Mouse (Mus musculus) forebrain, embryonic 14.5 days (tissue): Measurements from ENCODE around the gene Vsig8. TPM values are rescaled to one million over a fixed set of nuclear protein-coding genes. Genes with fewer than 3 reads are reported as not detected.
A peak's percentile ranks its signal among the peaks of the same experiment; 100 is the strongest.

Experiments
- ATAC-seq: fragments of 200-750 bp; cut with Nextera tagmentation; 2 replicates; pipeline ENCODE4 v1.8.0; 2017; ENCODE audit warnings: mild to moderate bottlenecking, moderate library complexity
- DNase-seq: peaks from one replicate; pipeline ENCODE4 v3.0.0-alpha.2; 2015; ENCODE audit warnings: low spot score
- H3K27ac ChIP-seq: fragments of 300-500 bp; sonication (generic); 2 replicates; pipeline ENCODE4 v1.5.1; 2014; ENCODE audit warnings: low read depth, mild to moderate bottlenecking, control low read depth, low read length, moderate library complexity
- H3K27me3 ChIP-seq: fragments of 300-500 bp; sonication (generic); replicated peaks from 2 replicates; pipeline ENCODE4 v1.6.1; 2014; ENCODE audit warnings: low read length, control low read depth, mixed read lengths; ENCODE audit not compliant: control insufficient read depth, insufficient read depth
- H3K36me3 ChIP-seq: fragments of 300-500 bp; sonication (generic); 2 replicates; pipeline ENCODE4 v1.6.1; 2014; ENCODE audit warnings: low read length, control low read depth; ENCODE audit not compliant: control insufficient read depth, insufficient read depth
- H3K4me1 ChIP-seq: fragments of 300-500 bp; sonication (generic); 2 replicates; pipeline ENCODE4 v1.6.1; 2014; ENCODE audit warnings: antibody characterized with exemption, low read length, control low read depth; ENCODE audit not compliant: control insufficient read depth, insufficient read depth
- H3K4me2 ChIP-seq: fragments of 300-500 bp; sonication (generic); 2 replicates; pipeline ENCODE4 v1.6.1; 2014; ENCODE audit warnings: mild to moderate bottlenecking, control low read depth, low read length
- H3K4me3 ChIP-seq: fragments of 300-500 bp; sonication (generic); 2 replicates; pipeline ENCODE4 v1.5.1; 2014; ENCODE audit warnings: low read depth, low read length, control low read depth
- H3K9ac ChIP-seq: fragments of 300-500 bp; sonication (generic); 2 replicates; pipeline ENCODE4 v1.6.1; 2014; ENCODE audit warnings: mild to moderate bottlenecking, low read length, control low read depth, moderate library complexity
- H3K9me3 ChIP-seq: fragments of 300-500 bp; sonication (generic); replicated peaks from 2 replicates; pipeline ENCODE4 v1.6.1; 2016; ENCODE audit warnings: low read length, control low read depth, mixed read lengths; ENCODE audit not compliant: control insufficient read depth
- WGBS: fragments of 180-500 bp; shearing (Covaris S2); extraction: QIAGEN DNeasy Blood & Tissue Kit; methylation state at CpG from one replicate; pipeline ENCODE4 v1.1.7; 2014; 5-methylcytosine and 5-hydroxymethylcytosine counted together
- polyA plus RNA-seq: library from polyadenylated mRNA; unstranded; fragments of >200 nt; fragmentation: Nextera tagmentation; extraction: Ambion mirVana; gene quantifications from 2 replicates; pipeline ENCODE4 v1.2.1, GENCODE M21; 2014

Vsig8 gene
- polyA plus RNA-seq, 1 experiment from 2014 or later = 0.11 TPM

DNA sequence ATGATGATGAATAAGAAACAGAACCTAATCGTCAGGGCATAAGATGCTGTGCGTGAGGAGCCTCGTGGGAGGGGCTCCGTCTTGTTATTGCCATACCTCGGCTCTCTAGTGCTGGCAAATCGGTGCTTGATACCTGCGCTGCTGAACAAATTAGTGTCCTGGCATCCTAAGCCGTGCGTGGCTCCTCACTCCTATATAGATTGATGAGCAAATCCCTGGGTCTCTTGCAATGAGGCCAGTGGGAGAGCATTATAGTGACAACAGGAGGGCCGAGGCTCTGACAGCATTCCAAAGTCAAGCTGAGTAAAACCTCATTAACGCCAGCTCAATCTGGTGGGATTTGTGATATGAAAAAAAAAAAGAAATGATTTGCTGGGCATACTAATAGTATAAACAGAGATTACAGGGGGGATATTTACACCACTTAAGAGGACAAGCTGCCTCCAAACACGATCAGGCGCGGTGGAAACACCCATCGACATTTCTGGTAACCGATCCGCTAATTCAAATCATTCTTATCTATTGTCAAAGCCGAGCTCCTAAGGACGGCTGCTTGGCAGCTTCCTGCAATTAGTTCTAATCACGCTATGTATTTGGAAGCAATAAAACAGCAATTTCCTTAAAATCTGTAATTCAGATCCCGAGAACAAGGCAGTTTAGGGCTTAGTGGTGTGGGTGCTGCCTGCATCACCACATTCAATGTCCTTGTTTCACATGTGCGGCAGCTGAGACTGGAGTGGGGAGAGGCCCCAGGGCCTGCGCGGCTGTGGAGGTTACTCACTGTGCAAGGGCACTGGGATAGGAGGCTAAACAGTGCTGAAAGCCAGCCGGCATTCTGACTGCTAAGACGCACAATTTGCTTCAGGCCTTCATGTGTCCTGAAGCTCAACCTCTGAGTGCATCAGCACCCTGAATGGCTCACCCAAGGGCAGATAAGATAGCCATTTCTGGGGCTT lies 30.2 kb downstream of the Vsig8 start:
- H3K27me3 ChIP-seq = peaks cover 7% of the 10 kb centered on the region; the same call in 1 of the 2 replicates
- peak; percentile 86 for ATAC-seq

GRCm38 (mm10) chr1:172590385-172590784 lies 34.6 kb downstream of the Vsig8 start, which contains the start of gene Slamf8:
Gene Slamf8 (minus strand): TSS chr1:172590568.
- no peak within 1 kb of the TSS for H3K4me2 ChIP-seq
- no peak within 1 kb of the TSS for H3K9ac ChIP-seq
- no peaks in the 10 kb centered on the region; the same call in 1 of the 2 replicates for H3K27me3 ChIP-seq
- 81% methylated on average over 7 of the region's 7 CpGs for WGBS
- H3K36me3 ChIP-seq = no peaks in the 10 kb centered on the region
- no peak within 1 kb of the TSS for H3K27ac ChIP-seq
- H3K4me1 ChIP-seq = peaks cover 12% of the 10 kb centered on the region
- no peak for ATAC-seq
- H3K4me3 ChIP-seq = no peak within 1 kb of the TSS
- H3K9me3 ChIP-seq = no peaks in the 10 kb centered on the region
- DNase-seq = no peak

More for the DNA sequence above, 30.2 kb downstream of the Vsig8 start:
- DNase-seq = peak; percentile 74
- Histone ChIP-seq H3K9me3 (no peaks in the 10 kb centered on the region), H3K4me1 (peaks cover 12% of the 10 kb centered on the region), H3K27ac (peak overlapping the region; percentile 48; the same call in 1 of the 2 replicates), H3K4me3 (no peak overlapping the region), H3K4me2 (peak overlapping the region; percentile 40), H3K9ac (peak overlapping the region; percentile 49; the same call in 1 of the 2 replicates), H3K36me3 (no peaks in the 10 kb centered on the region)
- WGBS = 6% methylated on average over 26 of the region's 26 CpGs

GRCm38 (mm10) chr1:172593321-172593720 lies 37.6 kb downstream of the Vsig8 start:
- Histone ChIP-seq H3K27ac (no peak overlapping the region), H3K4me2 (no peak overlapping the region), H3K4me1 (no peaks in the 10 kb centered on the region), H3K4me3 (no peak overlapping the region), H3K36me3 (no peaks in the 10 kb centered on the region), H3K9ac (no peak overlapping the region), H3K9me3 (no peaks in the 10 kb centered on the region), H3K27me3 (no peaks in the 10 kb centered on the region)
- no peak for ATAC-seq
- no peak for DNase-seq
- WGBS = 59% methylated on average over 3 of the region's 3 CpGs

DNA sequence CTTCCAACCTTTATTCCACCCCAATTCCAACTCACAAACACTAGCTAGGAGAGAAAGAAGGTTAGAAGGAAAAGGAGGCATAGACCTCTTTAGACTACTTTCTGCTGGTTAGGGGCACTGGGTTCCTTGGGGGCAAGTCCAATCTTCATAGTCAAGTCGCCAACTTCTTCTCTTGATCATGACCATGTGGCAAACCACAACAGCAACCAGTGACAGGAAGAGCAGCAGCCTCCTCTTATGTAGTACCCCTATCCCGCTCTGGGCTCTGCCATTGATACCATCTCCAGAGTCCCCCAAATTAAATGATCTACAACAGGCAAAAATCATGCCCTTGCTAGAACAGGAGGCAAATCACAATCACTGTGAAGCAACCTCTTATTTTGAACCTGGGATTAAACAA lies 38.2 kb downstream of the Vsig8 start:
- DNase-seq = no peak
- Histone ChIP-seq H3K4me2 (no peak overlapping the region), H3K9ac (no peak overlapping the region), H3K27ac (no peak overlapping the region), H3K27me3 (no peaks in the 10 kb centered on the region), H3K9me3 (no peaks in the 10 kb centered on the region), H3K4me3 (no peak overlapping the region), H3K36me3 (no peaks in the 10 kb centered on the region), H3K4me1 (no peaks in the 10 kb centered on the region)
- WGBS = 89% methylated on average over 2 of the region's 2 CpGs
- ATAC-seq = no peak

GRCm38 (mm10) chr1:172594495-172594894 lies 38.8 kb downstream of the Vsig8 start:
- peak; percentile 62 for ATAC-seq
- Histone ChIP-seq H3K4me2 (no peak overlapping the region), H3K27me3 (no peaks in the 10 kb centered on the region), H3K36me3 (no peaks in the 10 kb centered on the region), H3K4me3 (no peak overlapping the region), H3K9ac (no peak overlapping the region), H3K4me1 (no peaks in the 10 kb centered on the region), H3K27ac (no peak overlapping the region), H3K9me3 (no peaks in the 10 kb centered on the region)
- peak; percentile 60 for DNase-seq

- no peak within 1 kb of the TSS for H3K4me3 ChIP-seq
- H3K27ac ChIP-seq = no peak within 1 kb of the TSS
- no peaks in the 10 kb centered on the region for H3K9me3 ChIP-seq
- no peaks in the 10 kb centered on the region for H3K4me1 ChIP-seq
- no peak within 1 kb of the TSS for H3K9ac ChIP-seq
- no peaks in the 10 kb centered on the region for H3K36me3 ChIP-seq
- H3K4me2 ChIP-seq = no peak within 1 kb of the TSS
- DNase-seq (no peak), ATAC-seq (no peak)
- WGBS = 85% methylated on average over 1 of the region's 1 CpGs
- no peaks in the 10 kb centered on the region for H3K27me3 ChIP-seq
These were observed 46.6 kb downstream of the Vsig8 start, which contains the start of gene Fcrl6 for GRCm38 (mm10) chr1:172602326-172602725. Gene Fcrl6 (minus strand): TSS chr1:172602551.

DNA sequence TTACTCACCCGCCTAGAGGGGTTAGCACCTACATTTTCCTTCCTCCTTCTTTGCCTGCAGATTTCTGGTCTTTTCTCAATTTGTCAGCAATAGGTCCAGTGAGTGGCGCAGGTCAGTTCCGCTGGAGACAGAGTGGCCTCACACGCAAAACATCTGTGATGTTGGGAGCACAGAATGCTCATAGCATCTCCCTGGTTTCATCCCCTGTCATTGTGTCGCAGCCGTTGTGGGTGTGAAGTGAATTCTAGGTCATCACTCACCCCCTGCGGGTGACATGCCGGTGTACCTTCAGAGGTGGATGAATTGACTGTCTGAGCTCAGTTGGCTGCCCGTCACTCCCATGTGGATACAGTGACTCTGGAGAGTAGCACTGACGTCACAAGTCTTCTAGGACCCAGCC lies 55.6 kb downstream of the Vsig8 start:
- no peak overlapping the region for H3K4me2 ChIP-seq
- H3K36me3 ChIP-seq = no peaks in the 10 kb centered on the region
- H3K4me3 ChIP-seq = no peak overlapping the region
- 84% methylated on average over 10 of the region's 10 CpGs for WGBS
- H3K4me1 ChIP-seq = no peaks in the 10 kb centered on the region
- ATAC-seq (no peak), DNase-seq (no peak)
- H3K9me3 ChIP-seq = no peaks in the 10 kb centered on the region
- no peaks in the 10 kb centered on the region for H3K27me3 ChIP-seq
- no peak overlapping the region for H3K9ac ChIP-seq
- H3K27ac ChIP-seq = no peak overlapping the region

GRCm38 (mm10) chr1:172612745-172613144 lies 57.0 kb downstream of the Vsig8 start:
- Histone ChIP-seq H3K27ac (no peak overlapping the region), H3K9ac (no peak overlapping the region), H3K4me2 (no peak overlapping the region), H3K36me3 (no peaks in the 10 kb centered on the region), H3K4me3 (no peak overlapping the region), H3K27me3 (no peaks in the 10 kb centered on the region), H3K9me3 (no peaks in the 10 kb centered on the region), H3K4me1 (peaks cover 12% of the 10 kb centered on the region; the same call in 1 of the 2 replicates)
- WGBS = 60% methylated on average over 1 of the region's 1 CpGs
- DNase-seq = no peak
- no peak for ATAC-seq
